Mouse (Mus musculus): ENCODE results near the gene 4933406M09Rik.

The 4933406M09Rik gene

GRCm38 (mm10) chr1:134361857-134362212, 23.9 kb upstream of the 4933406M09Rik start, which contains the start of gene Tmem183a:
Gene Tmem183a (minus strand): TSS chr1:134361979.
- no peaks in the 10 kb centered on the region for H3K27me3 ChIP-seq (ENCODE audit: insufficient read depth, low read length)
- peaks cover 36% of the 10 kb centered on the region for H3K4me1 ChIP-seq (replicated peaks; ENCODE audit: low read depth, low read length)
- no peak for TF ChIP-seq POU5F1 (IDR thresholded peaks at IDR 0.05; ENCODE audit: borderline replicate concordance, low read length)
- TF ChIP-seq NANOG (IDR thresholded peaks at IDR 0.05; ENCODE audit: borderline replicate concordance, low read length) = no peak
- no peak for TF ChIP-seq CTCF (conservative IDR thresholded peaks at IDR 0.05; ENCODE audit: low read length)
- peak within 1 kb of the TSS; percentile 94 for H3K4me3 ChIP-seq (replicated peaks; ENCODE audit: low read length)
- H3K36me3 ChIP-seq (ENCODE audit: insufficient read depth, low read length) = peaks cover 39% of the 10 kb centered on the region
- H3K9me3 ChIP-seq (ENCODE audit: low read length) = no peaks in the 10 kb centered on the region

GRCm38 (mm10) chr1:134363194-134363593, 22.5 kb upstream of the 4933406M09Rik start:
- peaks cover 33% of the 10 kb centered on the region for H3K4me1 ChIP-seq (replicated peaks; ENCODE audit: low read depth, low read length)
- TF ChIP-seq NANOG (IDR thresholded peaks at IDR 0.05; ENCODE audit: borderline replicate concordance, low read length) (no peak), CTCF (conservative IDR thresholded peaks at IDR 0.05; ENCODE audit: low read length) (no peak), POU5F1 (IDR thresholded peaks at IDR 0.05; ENCODE audit: borderline replicate concordance, low read length) (no peak)

GRCm38 (mm10) chr1:134365491-134365890, 20.2 kb upstream of the 4933406M09Rik start:
- H3K36me3 ChIP-seq (ENCODE audit: insufficient read depth, low read length) = peaks cover 2% of the 10 kb centered on the region
- H3K4me1 ChIP-seq (replicated peaks; ENCODE audit: low read depth, low read length) = peaks cover 17% of the 10 kb centered on the region
- peaks cover 15% of the 10 kb centered on the region for H3K9me3 ChIP-seq (ENCODE audit: low read length)
- H3K4me3 ChIP-seq (replicated peaks; ENCODE audit: low read length) = no peak overlapping the region
- no peaks in the 10 kb centered on the region for H3K27me3 ChIP-seq (ENCODE audit: insufficient read depth, low read length)
- TF ChIP-seq NANOG (IDR thresholded peaks at IDR 0.05; ENCODE audit: borderline replicate concordance, low read length) = no peak
- no peak for TF ChIP-seq POU5F1 (IDR thresholded peaks at IDR 0.05; ENCODE audit: borderline replicate concordance, low read length)
- no peak for TF ChIP-seq CTCF (conservative IDR thresholded peaks at IDR 0.05; ENCODE audit: low read length)

More at GRCm38 (mm10) chr1:134363194-134363593, 22.5 kb upstream of the 4933406M09Rik start:
- H3K27me3 ChIP-seq (ENCODE audit: insufficient read depth, low read length) = no peaks in the 10 kb centered on the region
- H3K9me3 ChIP-seq (ENCODE audit: low read length) = no peaks in the 10 kb centered on the region
- H3K36me3 ChIP-seq (ENCODE audit: insufficient read depth, low read length) = peaks cover 25% of the 10 kb centered on the region
- no peak overlapping the region for H3K4me3 ChIP-seq (replicated peaks; ENCODE audit: low read length)

GRCm38 (mm10) chr1:134368777-134369337, 16.9 kb upstream of the 4933406M09Rik start:
- Histone ChIP-seq H3K27me3 (ENCODE audit: insufficient read depth, low read length) (no peaks in the 10 kb centered on the region), H3K4me1 (replicated peaks; ENCODE audit: low read depth, low read length) (0 out of 2 replicates have a peak, but pooled peaks cover 2% of the 10 kb centered on the region), H3K4me3 (replicated peaks; ENCODE audit: low read length) (no peak overlapping the region), H3K36me3 (ENCODE audit: insufficient read depth, low read length) (no peaks in the 10 kb centered on the region), H3K9me3 (ENCODE audit: low read length) (peaks cover 29% of the 10 kb centered on the region)
- no peak for TF ChIP-seq NANOG (IDR thresholded peaks at IDR 0.05; ENCODE audit: borderline replicate concordance, low read length)
- peak; percentile 44 for TF ChIP-seq CTCF (conservative IDR thresholded peaks at IDR 0.05; ENCODE audit: low read length)

GRCm38 (mm10) chr1:134374124-134374523, 11.6 kb upstream of the 4933406M09Rik start:
- Histone ChIP-seq H3K27me3 (ENCODE audit: insufficient read depth, low read length) (no peaks in the 10 kb centered on the region), H3K9me3 (ENCODE audit: low read length) (peaks cover 27% of the 10 kb centered on the region), H3K36me3 (ENCODE audit: insufficient read depth, low read length) (no peaks in the 10 kb centered on the region), H3K4me3 (replicated peaks; ENCODE audit: low read length) (no peak overlapping the region), H3K4me1 (replicated peaks; ENCODE audit: low read depth, low read length) (0 out of 2 replicates have a peak, but pooled peaks cover 3% of the 10 kb centered on the region)
- TF ChIP-seq CTCF (conservative IDR thresholded peaks at IDR 0.05; ENCODE audit: low read length) = no peak
- no peak for TF ChIP-seq POU5F1 (IDR thresholded peaks at IDR 0.05; ENCODE audit: borderline replicate concordance, low read length)
- no peak for TF ChIP-seq NANOG (IDR thresholded peaks at IDR 0.05; ENCODE audit: borderline replicate concordance, low read length)

- Histone ChIP-seq H3K9me3 (ENCODE audit: low read length) (peaks cover 14% of the 10 kb centered on the region), H3K27me3 (ENCODE audit: insufficient read depth, low read length) (no peaks in the 10 kb centered on the region), H3K4me3 (replicated peaks; ENCODE audit: low read length) (peak overlapping the region; percentile 72), H3K4me1 (replicated peaks; ENCODE audit: low read depth, low read length) (peaks cover 56% of the 10 kb centered on the region), H3K36me3 (ENCODE audit: insufficient read depth, low read length) (no peaks in the 10 kb centered on the region)
- TF ChIP-seq CTCF (conservative IDR thresholded peaks at IDR 0.05; ENCODE audit: low read length) = no peak
- TF ChIP-seq NANOG (IDR thresholded peaks at IDR 0.05; ENCODE audit: borderline replicate concordance, low read length) = no peak
Measured at GRCm38 (mm10) chr1:134381051-134381450, 4.7 kb upstream of the 4933406M09Rik start.

- TF ChIP-seq CTCF (conservative IDR thresholded peaks at IDR 0.05; ENCODE audit: low read length) (no peak), POU5F1 (IDR thresholded peaks at IDR 0.05; ENCODE audit: borderline replicate concordance, low read length) (no peak), NANOG (IDR thresholded peaks at IDR 0.05; ENCODE audit: borderline replicate concordance, low read length) (no peak)
- Histone ChIP-seq H3K4me3 (replicated peaks; ENCODE audit: low read length) (peak overlapping the region; percentile 72), H3K4me1 (replicated peaks; ENCODE audit: low read depth, low read length) (peaks cover 56% of the 10 kb centered on the region), H3K9me3 (ENCODE audit: low read length) (peaks cover 17% of the 10 kb centered on the region), H3K36me3 (ENCODE audit: insufficient read depth, low read length) (no peaks in the 10 kb centered on the region), H3K27me3 (ENCODE audit: insufficient read depth, low read length) (no peaks in the 10 kb centered on the region)
Measured at GRCm38 (mm10) chr1:134381795-134382625, 3.7 kb upstream of the 4933406M09Rik start.

- Histone ChIP-seq H3K4me1 (replicated peaks; ENCODE audit: low read depth, low read length) (peaks cover 53% of the 10 kb centered on the region), H3K36me3 (ENCODE audit: insufficient read depth, low read length) (no peaks in the 10 kb centered on the region)
- no peak for TF ChIP-seq CTCF (conservative IDR thresholded peaks at IDR 0.05; ENCODE audit: low read length)
- peak; percentile 5; the same call in 1 of the 2 replicates for TF ChIP-seq NANOG (IDR thresholded peaks at IDR 0.05; ENCODE audit: borderline replicate concordance, low read length)
Measured at GRCm38 (mm10) chr1:134384581-134384980, 1.2 kb upstream of the 4933406M09Rik start.

More at GRCm38 (mm10) chr1:134384581-134384980, 1.2 kb upstream of the 4933406M09Rik start:
- H3K9me3 ChIP-seq (ENCODE audit: low read length) = peaks cover 28% of the 10 kb centered on the region
- no peak overlapping the region for H3K4me3 ChIP-seq (replicated peaks; ENCODE audit: low read length)
- peaks cover under 1% of the 10 kb centered on the region; the same call in 1 of the 2 replicates for H3K27me3 ChIP-seq (ENCODE audit: insufficient read depth, low read length)
